Mouse (Mus musculus) thymus, adult 18-20 months (tissue): ENCODE measurements at regions not wholly inside any gene's neighbourhood (a gene's known extent, or its start where the extent isn't known, plus 50 kb on each side); places are given as distances from the start of the nearest gene placed in this dataset.

ENCODE experiments used
- DNase-seq, 2 experiments: peaks; one replicate each; pipeline ENCODE4 v3.0.0; 2022; ENCODE audit warnings: mixed read lengths in 2 of 2

DNA sequence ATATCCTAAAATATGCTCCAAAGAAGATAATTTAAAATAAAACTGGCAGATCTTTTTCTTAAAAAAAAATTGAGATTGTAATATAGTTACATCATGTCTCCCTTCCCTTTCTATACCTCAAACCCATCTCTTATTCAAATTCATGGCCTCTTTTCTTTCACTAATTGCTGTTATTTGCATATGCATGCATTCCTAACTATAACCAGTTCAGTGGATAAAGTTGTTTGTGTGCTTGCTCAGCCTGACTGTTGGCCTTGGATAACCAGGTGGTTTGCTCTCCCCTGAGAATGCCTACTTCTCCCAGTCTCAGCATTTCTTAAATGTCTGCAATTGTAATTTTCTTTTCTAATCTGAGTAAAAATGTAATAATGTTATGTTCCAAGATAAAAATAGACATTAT, 2154.8 kb downstream of the 4930444P10Rik start:
- no peak for DNase-seq

DNA sequence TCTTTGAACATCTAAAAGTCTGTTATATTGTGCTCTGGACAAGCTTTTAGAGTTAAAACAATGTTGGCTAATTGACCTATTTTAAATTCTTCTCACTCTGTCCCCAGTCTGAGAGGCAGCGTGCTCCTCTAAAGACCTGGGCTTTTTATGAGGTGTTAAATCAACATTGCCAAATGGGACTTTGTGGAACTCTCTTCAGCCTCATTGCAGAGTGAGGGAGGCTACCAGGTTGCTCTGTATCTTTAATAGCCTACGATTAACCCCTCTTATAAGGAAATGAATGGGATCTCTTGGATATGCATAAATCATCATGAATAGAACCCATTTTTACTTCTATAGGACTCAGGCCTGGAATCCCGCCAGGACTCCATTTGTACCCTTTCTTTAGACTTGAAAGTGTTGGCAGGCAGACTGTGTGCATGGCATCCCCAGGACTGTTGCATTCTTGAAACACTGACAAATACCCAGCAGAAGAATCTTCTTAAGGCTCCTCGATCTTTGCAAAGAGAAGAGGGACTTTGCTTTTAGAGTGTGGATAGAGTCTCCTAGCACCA, 2157.1 kb downstream of the 4930444P10Rik start:
- DNase-seq, result no peak

DNA sequence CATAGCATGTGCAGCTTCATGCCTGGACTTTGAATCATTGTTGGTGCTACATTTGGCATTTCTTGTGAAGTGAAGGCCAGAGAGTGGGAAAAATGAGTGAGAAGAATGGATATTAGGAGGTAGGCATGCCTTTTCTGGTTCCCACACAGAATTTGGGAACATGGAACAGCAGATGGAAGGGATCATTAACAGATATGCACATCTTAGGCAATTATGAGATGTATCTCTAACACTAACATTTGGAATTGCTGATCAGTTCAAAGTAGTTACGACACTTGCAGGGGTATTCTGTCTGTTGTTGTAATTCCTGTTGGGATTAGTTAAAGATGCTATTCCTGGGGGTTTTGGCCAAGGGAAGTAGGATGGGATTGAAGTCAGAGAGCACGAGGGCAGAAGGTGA, 2164.4 kb downstream of the 4930444P10Rik start:
- DNase-seq, result no peak

DNA sequence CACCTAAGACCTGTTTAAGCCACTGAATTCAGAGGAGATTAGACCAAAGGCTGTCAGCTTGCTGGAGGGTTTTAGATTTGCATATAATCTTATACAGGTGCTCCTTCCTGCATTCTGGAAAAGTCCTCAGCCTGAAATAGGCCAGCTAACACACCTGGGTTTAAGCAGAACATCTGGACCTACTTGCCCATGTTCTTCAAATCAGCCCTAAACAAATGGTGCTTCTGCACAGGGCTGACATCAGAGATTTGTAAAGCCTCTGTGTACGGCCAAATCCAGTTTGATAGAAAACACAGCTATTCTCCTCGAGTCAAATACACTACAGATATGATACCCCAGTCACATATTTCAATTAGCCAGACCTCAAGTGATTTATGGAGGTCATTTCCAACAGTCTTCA, 2165.2 kb downstream of the 4930444P10Rik start:
- no peak for DNase-seq

DNA sequence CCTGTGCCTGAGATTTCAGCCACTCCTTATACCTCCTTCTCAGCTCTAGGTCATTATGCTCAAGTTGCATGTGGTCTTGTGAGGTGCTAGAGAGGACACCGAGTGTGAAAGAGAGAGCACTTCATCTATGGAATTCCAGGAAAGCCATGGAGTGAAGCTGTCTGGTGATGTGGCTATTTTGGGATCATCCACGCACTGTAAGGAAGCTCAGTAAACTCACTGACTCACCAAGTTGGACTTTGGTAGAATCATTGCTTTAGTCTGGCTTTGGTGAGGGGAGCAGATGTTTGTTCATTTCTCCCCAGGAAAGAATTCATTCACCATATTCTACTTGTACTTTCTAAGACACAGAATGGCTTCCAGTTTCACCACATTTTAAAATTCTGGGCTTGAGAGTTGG, 2167.1 kb downstream of the 4930444P10Rik start:
- DNase-seq, result no peak

DNA sequence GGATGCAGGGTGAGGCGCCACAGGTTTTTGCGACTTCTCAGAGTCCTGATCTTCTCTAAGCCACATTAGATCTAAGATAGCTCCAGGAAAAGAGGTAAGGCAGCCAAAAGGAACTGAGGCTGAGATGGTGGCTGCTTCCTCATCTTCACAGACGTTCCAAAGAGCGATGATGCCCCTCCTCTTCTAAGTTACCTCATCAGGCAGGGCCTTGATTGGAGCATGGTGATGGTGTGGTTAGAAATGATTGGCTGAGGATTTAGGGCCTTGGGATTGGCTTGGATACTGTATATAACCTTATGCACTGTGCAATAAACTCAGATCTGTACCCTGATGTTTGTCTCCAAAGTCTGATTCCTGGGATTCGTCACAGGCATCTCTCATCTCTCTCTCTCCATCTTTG, 2177.9 kb downstream of the 4930444P10Rik start:
- no peak for DNase-seq

DNA sequence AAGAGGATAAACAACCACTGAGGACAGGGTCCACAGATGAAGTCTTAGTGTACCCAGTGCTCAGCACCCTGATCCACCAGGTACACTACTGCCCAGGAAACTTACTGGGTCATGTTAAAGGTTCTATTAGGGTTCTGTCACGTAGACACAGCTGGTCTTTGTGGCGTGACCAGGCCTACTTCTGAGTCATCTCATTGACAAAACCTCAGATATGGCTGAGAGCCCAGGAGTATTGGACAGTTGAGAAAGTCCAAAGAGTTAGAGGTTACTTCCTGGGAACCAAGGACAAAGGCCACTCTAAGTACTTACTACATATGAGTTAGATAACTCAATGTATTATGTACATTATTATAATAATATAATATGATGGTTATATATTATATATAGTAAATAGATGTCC, 2214.0 kb downstream of the 4930444P10Rik start:
- DNase-seq, result no peak

DNA sequence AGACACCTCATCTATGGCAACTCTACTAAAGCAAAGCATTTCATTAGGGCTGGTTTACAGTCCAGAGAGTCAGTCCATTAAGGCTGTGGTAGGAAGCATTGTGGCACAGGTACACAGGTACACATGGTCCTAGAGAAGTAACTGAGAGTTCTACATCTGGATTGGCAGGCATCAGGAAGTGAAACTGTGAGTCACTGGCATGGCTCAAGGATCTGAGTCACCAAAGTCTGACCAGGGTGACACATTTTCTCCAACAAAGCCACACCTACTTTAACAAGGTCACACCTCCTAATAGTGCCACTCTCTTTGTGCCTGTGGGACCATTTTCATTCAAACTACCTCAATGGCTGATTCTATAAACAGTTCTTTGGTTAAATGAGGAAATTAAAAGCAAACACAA, 2219.2 kb downstream of the 4930444P10Rik start:
- no peak for DNase-seq

DNA sequence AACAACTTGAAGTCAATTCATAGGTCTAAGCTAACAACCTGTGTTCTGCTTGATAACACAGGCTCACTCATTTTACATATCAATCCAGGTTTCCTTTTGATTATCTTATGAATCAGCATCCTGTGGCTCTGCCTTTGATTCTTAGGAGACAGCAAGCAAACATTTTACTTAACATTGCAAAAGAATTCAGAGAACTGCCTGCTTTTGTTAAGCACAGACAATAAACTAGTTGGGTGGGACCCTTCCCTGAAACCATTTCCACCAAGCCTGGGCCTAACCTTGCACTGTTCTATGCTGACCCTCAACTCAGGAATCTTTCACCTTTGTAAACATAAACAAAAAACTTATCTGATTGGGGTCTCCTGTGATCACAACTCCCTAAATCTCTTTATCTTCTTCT, 2220.6 kb downstream of the 4930444P10Rik start:
- no peak for DNase-seq

DNA sequence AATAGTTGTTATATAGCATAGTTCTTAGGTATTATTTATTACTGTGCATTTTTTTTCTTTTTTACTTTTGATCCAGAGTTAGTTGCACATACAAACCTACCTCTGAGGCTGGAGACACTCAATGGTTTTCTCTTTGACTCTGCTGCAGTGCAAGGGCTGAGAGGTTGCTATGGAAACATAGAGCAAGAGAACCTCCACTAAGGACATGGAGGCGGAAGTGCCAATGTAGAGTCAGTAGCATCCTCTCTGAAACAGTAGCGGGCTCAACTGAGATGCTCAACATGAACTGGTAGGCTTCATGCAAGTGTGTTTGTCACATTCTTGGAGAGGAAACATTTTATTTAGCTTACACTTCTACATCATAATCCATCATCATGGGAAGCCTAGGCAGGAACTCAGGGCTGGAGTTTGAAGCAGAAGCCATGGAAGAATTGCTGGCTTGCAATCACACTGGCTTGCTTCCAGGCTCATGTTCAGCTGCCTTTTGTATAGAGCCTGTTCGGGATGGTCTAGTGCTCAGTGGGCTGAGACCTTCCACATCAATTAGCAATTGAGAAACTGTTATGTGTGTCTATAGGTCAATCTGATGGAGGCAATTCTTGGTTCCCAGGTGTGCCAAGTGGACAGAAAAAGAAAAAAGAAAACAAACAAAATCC, 2222.4 kb downstream of the 4930444P10Rik start:
- no peak for DNase-seq

DNA sequence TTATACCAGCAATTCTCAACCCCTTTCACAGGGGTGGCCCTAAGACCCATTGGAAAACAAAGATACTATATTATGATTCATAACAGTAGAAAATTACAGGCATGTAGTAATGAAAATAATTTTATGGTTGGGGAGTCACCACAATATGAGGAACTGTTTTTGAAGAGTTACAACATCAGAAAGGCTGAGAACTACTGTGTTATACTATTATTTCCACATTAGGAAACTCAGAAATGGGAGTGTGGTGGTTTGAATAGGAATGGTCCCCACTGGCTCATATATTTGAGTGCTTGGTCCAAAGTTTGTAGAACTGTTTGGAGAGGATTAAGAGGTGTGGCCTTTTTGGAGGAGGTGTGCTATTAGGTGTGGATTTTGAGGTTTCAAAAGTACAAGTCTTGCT, 2227.4 kb downstream of the 4930444P10Rik start:
- DNase-seq, result no peak

DNA sequence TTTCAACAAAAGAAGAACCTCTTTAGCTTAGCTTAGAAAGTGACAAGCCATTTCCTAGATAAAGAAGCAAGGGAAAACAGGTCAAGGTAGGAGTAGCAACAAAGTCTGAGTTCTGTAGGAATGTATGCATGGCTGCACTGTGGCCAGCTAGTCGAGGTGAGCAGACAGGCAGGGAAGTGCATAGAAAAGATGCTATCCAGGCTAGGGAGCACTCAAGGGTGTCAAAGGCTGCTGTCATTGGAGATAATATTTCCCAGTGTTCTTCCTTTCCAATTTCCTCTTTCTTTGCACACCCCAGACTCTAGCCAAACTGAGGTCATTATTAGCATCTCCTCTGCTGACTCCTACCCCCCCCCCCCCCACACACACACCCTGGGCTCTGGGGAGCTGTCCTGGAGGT, 2229.4 kb downstream of the 4930444P10Rik start:
- DNase-seq, result no peak

DNA sequence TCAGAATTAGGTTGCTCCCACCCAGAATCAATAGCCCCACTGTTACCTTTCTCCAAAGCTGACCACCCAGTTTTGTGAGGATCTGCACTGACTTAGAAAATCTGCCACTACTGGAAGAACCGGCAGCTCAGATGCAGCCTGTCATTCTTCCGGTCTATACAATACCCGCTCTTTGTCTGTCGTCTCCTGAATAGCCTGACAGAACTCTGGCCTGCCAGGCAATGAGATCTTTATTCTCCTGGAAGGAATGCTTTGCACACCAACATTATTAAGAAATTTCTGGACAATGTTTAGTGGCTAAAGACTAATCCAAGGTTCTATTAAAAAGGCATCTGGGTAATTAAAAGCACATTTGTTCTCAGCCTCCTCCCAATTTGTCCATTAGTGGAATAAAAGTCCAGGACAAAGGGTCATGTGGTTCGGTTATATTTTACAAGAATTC, 2232.0 kb downstream of the 4930444P10Rik start:
- DNase-seq, result no peak

DNA sequence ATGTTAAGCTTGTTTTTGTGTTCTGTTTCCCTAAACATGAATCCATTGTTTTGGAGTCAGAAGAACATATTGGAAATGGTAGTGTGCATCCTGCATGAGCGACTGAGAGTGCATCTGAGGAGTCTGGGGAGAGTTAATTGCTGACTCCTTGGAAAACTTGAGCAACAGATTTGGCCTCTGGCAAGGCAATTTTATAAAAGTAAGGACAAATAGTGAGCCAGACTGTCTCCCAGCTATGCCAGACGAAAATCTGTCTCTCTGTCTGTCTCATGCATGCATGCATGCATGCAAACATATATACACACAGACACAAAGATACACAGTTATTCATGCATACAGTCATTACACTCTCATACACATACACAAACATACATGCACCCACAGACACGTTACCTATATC, 2232.7 kb downstream of the 4930444P10Rik start:
- DNase-seq, result no peak

DNA sequence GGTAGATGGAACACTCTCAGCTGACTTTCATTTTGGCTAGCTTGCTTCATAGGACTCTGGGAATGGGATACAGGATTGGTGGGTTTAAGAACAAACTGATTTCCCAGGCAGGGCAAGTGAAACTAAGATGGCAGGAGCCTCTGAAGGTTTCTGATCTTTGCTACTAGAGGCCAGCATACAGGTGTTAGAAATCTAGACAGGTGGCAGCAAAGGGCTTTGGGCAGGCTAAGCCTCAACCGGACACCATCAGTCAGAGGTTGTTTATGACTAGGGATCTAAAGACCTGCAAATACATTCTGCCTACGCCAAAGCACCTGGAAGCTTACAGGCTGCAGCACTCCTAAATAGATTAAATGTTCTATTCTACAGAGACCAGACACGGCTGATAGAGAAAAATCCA, 2233.4 kb downstream of the 4930444P10Rik start:
- no peak for DNase-seq

DNA sequence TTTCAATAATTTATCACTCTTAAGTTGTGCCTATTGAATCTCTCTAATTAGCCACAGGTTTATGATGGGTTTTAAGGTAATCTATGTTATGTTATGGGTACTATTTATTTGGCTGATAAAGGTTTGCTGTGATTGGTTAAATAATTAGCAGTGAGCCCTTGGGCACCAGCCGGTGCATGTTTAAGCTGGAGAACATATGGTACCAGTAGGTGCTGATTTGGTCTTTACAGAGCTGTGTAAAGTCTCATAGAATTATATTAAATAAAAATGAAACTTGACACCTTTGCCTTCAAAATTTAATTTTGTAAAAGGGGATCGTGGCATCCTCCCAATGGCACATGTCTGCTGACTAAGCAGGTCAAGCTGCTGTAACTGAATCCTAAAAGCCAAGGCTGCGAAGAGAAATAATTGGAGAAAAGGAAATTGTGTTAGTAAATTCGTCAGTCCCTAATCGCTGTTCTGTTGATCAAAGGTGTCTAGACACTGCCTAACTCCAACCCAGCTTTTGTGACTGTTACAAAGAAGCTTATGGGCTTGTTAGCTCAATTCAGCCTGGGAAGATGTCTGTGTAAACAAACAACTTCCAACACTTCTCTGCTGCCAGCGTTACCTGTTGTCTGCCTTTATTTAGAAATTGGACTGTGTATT, 2234.6 kb downstream of the 4930444P10Rik start:
- DNase-seq, result no peak

DNA sequence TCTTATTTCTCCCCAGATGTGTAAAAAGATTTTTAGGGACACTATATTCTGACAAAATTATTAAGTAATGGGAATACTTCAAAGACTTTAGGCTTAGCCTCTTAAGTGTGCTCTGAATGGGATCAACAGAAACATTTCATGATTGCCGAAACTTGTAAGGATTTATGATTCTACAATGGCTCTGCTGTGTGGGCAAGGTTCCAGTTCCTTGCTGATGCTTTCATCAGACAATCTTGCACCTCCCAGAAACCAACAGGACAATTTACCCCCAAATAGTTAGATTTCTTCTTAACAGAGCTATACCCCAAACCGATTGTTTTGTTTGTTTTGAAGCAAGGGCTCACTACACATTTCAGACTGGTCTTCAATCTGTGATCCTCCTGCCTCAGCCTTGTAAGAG, 2236.1 kb downstream of the 4930444P10Rik start:
- no peak for DNase-seq

DNA sequence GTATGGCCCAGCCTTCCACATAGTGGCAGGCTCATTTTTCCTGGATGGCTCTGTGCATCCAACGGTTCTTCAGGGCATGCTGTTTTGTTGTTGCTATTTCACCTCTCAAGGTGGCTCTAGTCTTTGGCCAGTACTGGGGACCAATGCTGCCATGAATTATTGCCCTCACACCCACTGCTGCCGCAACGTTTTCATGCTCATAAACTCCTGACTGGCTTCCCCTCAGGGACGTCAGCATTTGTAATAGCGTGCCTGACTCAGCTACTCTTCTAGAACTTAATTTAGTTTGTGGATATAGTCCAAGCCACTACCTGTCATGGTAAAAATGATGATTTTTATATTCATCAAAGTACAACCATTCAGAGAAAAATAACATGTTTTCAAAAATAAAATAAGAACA, 2242.0 kb downstream of the 4930444P10Rik start:
- no peak for DNase-seq

DNA sequence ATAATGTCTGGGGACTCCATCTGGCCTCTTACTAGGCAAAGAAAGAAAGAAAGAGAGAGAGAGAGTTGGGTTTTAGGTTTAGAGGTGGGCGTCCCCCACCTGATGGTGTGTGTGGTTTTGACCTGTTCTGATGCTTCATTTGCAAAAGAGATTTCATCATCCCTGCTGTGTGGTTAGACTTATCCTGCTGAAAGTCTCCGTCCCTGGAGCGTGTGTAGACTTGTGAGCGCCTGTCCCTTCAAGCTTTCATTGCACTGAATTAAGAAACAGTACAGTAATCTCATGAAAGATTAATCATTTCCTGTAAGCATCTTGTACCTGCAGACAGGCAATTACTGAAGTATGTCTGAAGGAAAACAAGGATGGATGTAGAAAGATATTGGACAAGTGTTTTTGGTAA, 2244.1 kb downstream of the 4930444P10Rik start:
- DNase-seq, result no peak

DNA sequence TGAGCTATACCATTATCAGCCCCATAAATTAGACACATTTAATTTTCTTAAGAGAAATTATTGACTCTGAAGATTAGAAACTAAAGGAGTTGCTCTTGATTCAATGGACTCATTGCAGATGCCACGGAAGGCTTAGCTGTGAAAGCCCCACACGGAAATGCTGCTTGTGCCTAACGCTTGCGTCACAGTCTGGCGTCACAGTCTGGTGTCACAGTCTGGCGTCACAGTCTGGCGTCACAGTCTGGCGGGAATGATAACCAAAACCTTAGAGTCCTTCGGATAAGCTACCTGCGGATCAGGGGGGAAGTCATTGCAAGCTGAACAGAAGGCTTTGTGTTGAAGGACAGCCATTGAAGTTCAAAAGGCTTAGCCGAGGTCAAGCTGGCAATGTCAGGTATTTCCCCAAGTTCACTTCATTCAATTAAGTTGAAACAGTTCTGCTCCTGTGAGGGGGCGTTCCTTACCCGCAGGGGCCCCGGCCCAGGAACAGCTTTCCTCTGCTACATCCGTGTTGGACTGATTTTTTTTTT, 2246.7 kb downstream of the 4930444P10Rik start:
- no peak for DNase-seq

DNA sequence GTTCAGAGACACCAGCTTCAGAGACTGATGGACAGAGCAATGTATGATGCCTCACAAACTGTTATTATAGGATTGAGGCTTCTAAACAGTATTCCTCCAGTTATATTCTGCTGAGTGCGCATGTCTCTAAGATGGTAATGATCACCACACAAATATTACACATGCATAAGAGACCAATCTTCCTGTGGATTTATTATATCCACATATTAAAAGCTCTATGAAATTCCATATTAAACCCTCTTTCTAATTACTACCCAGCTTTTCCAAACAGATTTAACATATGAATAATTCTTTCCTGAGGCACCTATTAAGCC, 2252.9 kb downstream of the 4930444P10Rik start:
- DNase-seq, result no peak

DNA sequence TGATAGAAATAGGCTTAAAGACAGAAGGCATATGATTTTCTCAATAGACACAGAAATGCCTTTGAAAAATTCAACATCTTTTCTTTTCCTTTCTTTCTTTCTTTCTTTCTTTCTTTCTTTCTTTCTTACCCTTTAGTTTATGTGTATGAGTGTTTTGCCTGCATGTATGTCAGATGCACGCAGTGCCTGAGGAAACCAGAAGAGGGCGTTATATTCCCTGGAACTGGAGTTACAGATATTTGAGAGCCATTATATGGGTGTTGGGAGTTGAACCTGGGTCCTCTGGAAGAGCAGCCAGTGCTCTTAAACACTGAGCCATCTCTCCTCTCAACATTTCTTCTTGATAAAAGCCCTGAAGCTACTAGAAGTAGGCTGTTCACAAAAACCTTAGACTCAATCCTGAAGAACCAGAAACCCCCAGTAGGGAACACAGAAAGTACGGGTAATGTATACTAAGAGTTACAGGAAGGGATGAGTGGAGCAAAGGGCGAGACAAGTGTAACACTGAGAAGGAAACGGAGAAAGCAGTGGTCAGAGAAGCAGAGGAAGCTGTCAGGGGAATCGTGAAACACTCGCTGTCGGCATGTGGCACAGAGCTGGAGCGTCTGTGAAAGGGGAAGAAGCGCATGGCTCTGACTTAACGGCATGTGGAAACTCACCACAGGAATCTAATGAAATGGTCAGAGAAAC, 2253.4 kb downstream of the 4930444P10Rik start:
- DNase-seq, result no peak

DNA sequence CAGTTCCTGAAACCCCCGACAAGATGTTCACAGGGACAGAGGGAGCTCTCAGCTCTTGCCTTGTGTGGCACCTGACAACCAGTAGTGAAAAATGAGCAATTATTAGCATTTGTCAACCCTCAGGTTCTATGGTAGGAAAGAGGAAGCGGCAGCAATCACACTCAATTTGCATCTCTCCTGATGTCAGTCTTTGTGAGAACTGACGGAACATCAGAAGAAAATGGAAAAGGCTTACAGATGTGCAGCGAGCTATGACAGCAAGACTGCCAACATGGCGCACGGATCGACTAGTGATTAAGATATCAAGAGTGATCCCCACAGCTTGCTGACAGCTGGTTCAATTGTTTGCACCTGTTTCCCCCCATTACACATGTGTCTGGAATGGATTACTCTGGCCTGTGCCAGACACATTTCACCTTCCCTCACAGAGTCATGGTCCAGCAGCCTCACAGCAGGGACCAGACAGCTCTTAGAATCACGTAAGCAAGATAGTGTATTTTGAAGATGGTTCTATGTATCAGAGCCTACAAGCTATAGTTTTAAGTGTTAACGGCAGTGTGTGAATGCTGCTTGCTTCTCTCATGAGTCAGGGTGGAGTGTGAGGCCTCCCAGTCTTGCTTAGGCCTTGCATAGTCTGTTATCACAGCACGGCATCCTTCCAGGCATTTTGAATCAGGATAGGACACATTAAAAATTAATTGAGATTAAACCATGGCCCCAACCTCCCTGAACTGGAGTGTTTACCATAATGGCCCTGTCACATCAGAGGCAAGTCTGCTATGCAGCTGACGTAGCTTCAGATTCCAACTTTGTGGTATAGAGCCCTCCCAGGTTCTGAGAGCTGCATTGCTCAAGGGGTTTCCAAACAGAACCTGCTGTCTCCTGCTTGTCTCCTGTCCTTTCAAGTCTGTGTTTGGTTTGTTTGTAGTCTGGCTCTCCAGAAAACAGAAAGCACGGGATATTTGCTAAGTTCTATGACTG, 2258.0 kb downstream of the 4930444P10Rik start:
- no peak for DNase-seq
